Mouse (Mus musculus) brown adipose tissue, adult 24 weeks (tissue): ENCODE results near the gene Col1a1. TPM values are rescaled to one million over a fixed set of nuclear protein-coding genes. Genes with fewer than 3 reads are reported as not detected.

Experiments
- H3K27ac ChIP-seq: fragments of 200-500 bp; replicated peaks from 2 replicates; pipeline ENCODE4 v1.5.1; 2012; ENCODE audit warnings: low read depth, mild to moderate bottlenecking, low read length
- H3K4me1 ChIP-seq: fragments of 200-500 bp; 2 replicates; pipeline ENCODE4 v1.6.1; 2012; ENCODE audit warnings: low read length, mixed read lengths; ENCODE audit not compliant: control insufficient read depth, insufficient read depth, insufficient read length
- H3K4me3 ChIP-seq: fragments of 200-500 bp; 2 replicates; pipeline ENCODE4 v1.5.1; 2012; ENCODE audit warnings: low read depth, mild to moderate bottlenecking, low read length, moderate library complexity; ENCODE audit not compliant: insufficient read depth
- polyA plus RNA-seq: library from polyadenylated mRNA; stranded (reverse); fragments of >200 nt; gene quantifications from 2 replicates; pipeline ENCODE4 v1.2.4, GENCODE M21; 2012; ENCODE audit not compliant: missing spikeins, insufficient read depth, insufficient read length

Col1a1 gene
- polyA plus RNA-seq, 1 experiment, result 36.9 TPM

- no peak overlapping the region for H3K27ac ChIP-seq
- H3K4me3 ChIP-seq, result no peak overlapping the region
- peaks cover 11% of the 10 kb centered on the region; the same call in 1 of the 2 replicates for H3K4me1 ChIP-seq
Observed at GRCm38 (mm10) chr11:94928820-94929219, 7.2 kb upstream of the Col1a1 start.

GRCm38 (mm10) chr11:94929599-94929998 is 6.4 kb upstream of the Col1a1 start:
- H3K27ac ChIP-seq, result no peak overlapping the region
- H3K4me3 ChIP-seq, result no peak overlapping the region
- peaks cover 11% of the 10 kb centered on the region; the same call in 1 of the 2 replicates for H3K4me1 ChIP-seq

- Histone ChIP-seq H3K4me1 (peaks cover 11% of the 10 kb centered on the region; the same call in 1 of the 2 replicates), H3K27ac (no peak overlapping the region), H3K4me3 (no peak overlapping the region)
Observed at GRCm38 (mm10) chr11:94930151-94930550, 5.9 kb upstream of the Col1a1 start.

- Histone ChIP-seq H3K4me3 (no peak overlapping the region), H3K4me1 (0 out of 2 replicates have a peak, but pooled peaks cover under 1% of the 10 kb centered on the region), H3K27ac (no peak overlapping the region)
Observed at GRCm38 (mm10) chr11:94933584-94933983, 2.4 kb upstream of the Col1a1 start.

GRCm38 (mm10) chr11:94934526-94934925 is 1.5 kb upstream of the Col1a1 start:
- Histone ChIP-seq H3K4me3 (no peak overlapping the region), H3K4me1 (no peaks in the 10 kb centered on the region), H3K27ac (no peak overlapping the region; the same call in 1 of the 2 replicates)

GRCm38 (mm10) chr11:94936851-94937295 is 849 bp downstream of the Col1a1 start:
- H3K4me3 ChIP-seq, result peak overlapping the region; percentile 48
- H3K27ac ChIP-seq, result no peak overlapping the region
- H3K4me1 ChIP-seq, result no peaks in the 10 kb centered on the region

GRCm38 (mm10) chr11:94937335-94937781 is 1.3 kb downstream of the Col1a1 start:
- Histone ChIP-seq H3K27ac (no peak overlapping the region), H3K4me1 (no peaks in the 10 kb centered on the region), H3K4me3 (peak overlapping the region; percentile 21)

- H3K27ac ChIP-seq, result no peak overlapping the region
- H3K4me3 ChIP-seq, result peak overlapping the region; percentile 21
- no peaks in the 10 kb centered on the region for H3K4me1 ChIP-seq
Observed at GRCm38 (mm10) chr11:94937787-94938186, 1.8 kb downstream of the Col1a1 start.

GRCm38 (mm10) chr11:94938296-94938695 is 2.3 kb downstream of the Col1a1 start:
- Histone ChIP-seq H3K4me1 (no peaks in the 10 kb centered on the region), H3K27ac (no peak overlapping the region), H3K4me3 (peak overlapping the region; percentile 21; the same call in 1 of the 2 replicates)

GRCm38 (mm10) chr11:94939280-94939679 is 3.3 kb downstream of the Col1a1 start:
- no peak overlapping the region for H3K27ac ChIP-seq
- no peak overlapping the region for H3K4me3 ChIP-seq
- H3K4me1 ChIP-seq, result no peaks in the 10 kb centered on the region

GRCm38 (mm10) chr11:94941121-94941520 is 5.1 kb downstream of the Col1a1 start:
- Histone ChIP-seq H3K4me1 (no peaks in the 10 kb centered on the region), H3K27ac (no peak overlapping the region), H3K4me3 (no peak overlapping the region)

- no peak overlapping the region for H3K27ac ChIP-seq
- H3K4me1 ChIP-seq, result no peaks in the 10 kb centered on the region
- no peak overlapping the region for H3K4me3 ChIP-seq
Observed at GRCm38 (mm10) chr11:94941776-94942175, 5.8 kb downstream of the Col1a1 start.

- Histone ChIP-seq H3K4me1 (no peaks in the 10 kb centered on the region), H3K4me3 (no peak overlapping the region), H3K27ac (no peak overlapping the region)
Observed at GRCm38 (mm10) chr11:94942282-94943023, 6.4 kb downstream of the Col1a1 start.

GRCm38 (mm10) chr11:94943054-94943453 is 7.0 kb downstream of the Col1a1 start:
- Histone ChIP-seq H3K4me1 (no peaks in the 10 kb centered on the region), H3K4me3 (no peak overlapping the region), H3K27ac (no peak overlapping the region)

- no peaks in the 10 kb centered on the region for H3K4me1 ChIP-seq
- H3K4me3 ChIP-seq, result no peak overlapping the region
- H3K27ac ChIP-seq, result no peak overlapping the region
Observed at GRCm38 (mm10) chr11:94944295-94944694, 8.3 kb downstream of the Col1a1 start.

GRCm38 (mm10) chr11:94945236-94945635 is 9.2 kb downstream of the Col1a1 start:
- Histone ChIP-seq H3K4me3 (no peak overlapping the region), H3K27ac (no peak overlapping the region), H3K4me1 (no peaks in the 10 kb centered on the region)
